Mouse (Mus musculus) lung, embryonic 14.5 days (tissue): ENCODE data around the gene Dvl2. TPM values are rescaled to one million over a fixed set of nuclear protein-coding genes. Genes with fewer than 3 reads are reported as not detected.

Source experiments
- ATAC-seq: fragments of 200-750 bp; cut with Nextera tagmentation; 2 replicates; pipeline ENCODE4 v1.8.0; 2017; ENCODE audit warnings: mild to moderate bottlenecking, moderate TSS enrichment, moderate library complexity; ENCODE audit not compliant: insufficient read depth
- DNase-seq: peaks from one replicate; pipeline ENCODE4 v3.0.0-alpha.2; 2015
- H3K27ac ChIP-seq: fragments of 300-500 bp; sonication (generic); 2 replicates; pipeline ENCODE4 v1.5.1; 2014; ENCODE audit warnings: low read depth, mild to moderate bottlenecking, moderate library complexity
- H3K27me3 ChIP-seq: fragments of 300-500 bp; sonication (generic); 2 replicates; pipeline ENCODE4 v1.6.1; 2014; ENCODE audit warnings: low read length, control low read depth; ENCODE audit not compliant: insufficient read depth
- H3K36me3 ChIP-seq: fragments of 300-500 bp; sonication (generic); 2 replicates; pipeline ENCODE4 v1.6.1; 2014; ENCODE audit warnings: control low read depth; ENCODE audit not compliant: insufficient read depth
- H3K4me1 ChIP-seq: fragments of 300-500 bp; sonication (generic); 2 replicates; pipeline ENCODE4 v1.6.1; 2014; ENCODE audit warnings: antibody characterized with exemption, control low read depth; ENCODE audit not compliant: insufficient read depth
- H3K4me2 ChIP-seq: fragments of 300-500 bp; sonication (generic); 2 replicates; pipeline ENCODE4 v1.6.1; 2014; ENCODE audit warnings: mild to moderate bottlenecking
- H3K4me3 ChIP-seq: fragments of 300-500 bp; sonication (generic); 2 replicates; pipeline ENCODE4 v1.5.1; 2014; ENCODE audit warnings: low read depth, low read length
- H3K9ac ChIP-seq: fragments of 300-500 bp; sonication (generic); 2 replicates; pipeline ENCODE4 v1.6.1; 2014
- H3K9me3 ChIP-seq: fragments of 300-500 bp; sonication (generic); 2 replicates; pipeline ENCODE4 v1.6.1; 2016; ENCODE audit warnings: low read depth, low read length, control low read depth
- CTCF ChIP-seq: IDR thresholded peaks from 2 replicates; pipeline ENCODE4 v1.5.1; 2016; ENCODE audit warnings: antibody characterized with exemption, low read depth
- WGBS: fragments of 180-500 bp; shearing (Covaris S2); extraction: QIAGEN DNeasy Blood & Tissue Kit; methylation state at CpG from one replicate; pipeline ENCODE4 v1.1.7; 2014; 5-methylcytosine and 5-hydroxymethylcytosine counted together
- polyA plus RNA-seq: library from polyadenylated mRNA; unstranded; fragments of >200 nt; fragmentation: Nextera tagmentation; extraction: Ambion mirVana; gene quantifications from 2 replicates; pipeline ENCODE4 v1.2.1, GENCODE M21; 2014

Dvl2 gene
- polyA plus RNA-seq, 1 experiment from 2014 or later: 40.8 TPM

DNA sequence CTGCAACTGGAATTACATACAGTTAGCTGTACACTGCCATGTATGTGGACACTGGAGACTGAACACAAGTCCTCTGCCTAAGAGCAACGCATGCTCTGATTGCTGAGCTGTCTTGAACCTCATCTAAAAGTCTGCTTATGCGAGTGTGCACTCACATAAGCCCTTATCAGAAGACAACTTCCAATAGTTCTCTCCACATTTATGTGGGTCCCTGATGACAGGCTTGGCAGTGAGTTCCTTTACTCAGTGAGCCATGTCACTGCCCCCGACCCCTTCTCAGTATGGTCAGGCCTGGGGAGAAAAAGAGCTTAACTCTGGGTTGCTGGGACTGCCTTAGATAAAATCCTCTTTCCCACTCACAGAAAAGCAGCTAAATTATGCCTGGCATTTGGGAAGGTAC, 16.3 kb downstream of the Dvl2 start, which contains the start of gene Dlg4:
TSS of gene Dlg4 (plus strand) at position 274 of the 400 bp plus-strand sequence.
- 69% methylated on average over 3 of the region's 3 CpGs for WGBS
- H3K36me3 ChIP-seq: peaks cover 25% of the 10 kb centered on the region
- no peak for TF ChIP-seq CTCF
- H3K4me1 ChIP-seq: peaks cover 14% of the 10 kb centered on the region
- H3K4me2 ChIP-seq: peak within 1 kb of the TSS; percentile 93
- peak within 1 kb of the TSS; percentile 38; the same call in 1 of the 2 replicates for H3K27ac ChIP-seq
- no peaks in the 10 kb centered on the region for H3K9me3 ChIP-seq
- DNase-seq: no peak
- ATAC-seq: no peak
- H3K9ac ChIP-seq: peak within 1 kb of the TSS; percentile 80
- H3K27me3 ChIP-seq: no peaks in the 10 kb centered on the region
- H3K4me3 ChIP-seq: peak within 1 kb of the TSS; percentile 66; the same call in 1 of the 2 replicates

DNA sequence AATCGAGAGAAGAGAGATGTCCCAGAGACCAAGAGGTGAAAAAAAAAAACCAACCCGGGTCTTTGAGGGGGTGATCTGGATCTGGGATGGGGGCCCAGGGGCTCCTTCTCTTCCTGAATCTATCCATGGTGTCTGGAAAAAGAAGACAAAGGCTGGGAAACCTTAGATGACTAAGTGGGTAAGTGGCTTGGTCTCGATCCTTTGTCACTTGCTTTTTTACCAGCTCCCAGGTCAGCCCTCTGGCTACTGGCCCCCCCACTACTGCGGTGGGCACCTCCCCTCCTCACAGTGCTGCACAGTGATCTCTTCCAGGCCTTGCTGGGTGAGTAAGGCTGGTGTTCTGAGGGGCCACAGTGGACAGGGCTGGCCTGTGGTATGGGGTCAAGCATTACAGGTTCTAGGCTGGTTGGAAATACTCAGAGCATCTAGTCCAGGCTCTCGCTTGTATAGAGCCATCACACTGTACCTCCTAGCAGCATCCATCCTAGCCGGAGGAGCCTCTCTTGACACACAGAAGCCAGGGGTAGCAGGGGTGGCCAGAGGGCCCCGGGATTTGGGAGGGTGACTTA, 16.9 kb downstream of the Dvl2 start:
- peaks cover 19% of the 10 kb centered on the region for H3K36me3 ChIP-seq

DNA sequence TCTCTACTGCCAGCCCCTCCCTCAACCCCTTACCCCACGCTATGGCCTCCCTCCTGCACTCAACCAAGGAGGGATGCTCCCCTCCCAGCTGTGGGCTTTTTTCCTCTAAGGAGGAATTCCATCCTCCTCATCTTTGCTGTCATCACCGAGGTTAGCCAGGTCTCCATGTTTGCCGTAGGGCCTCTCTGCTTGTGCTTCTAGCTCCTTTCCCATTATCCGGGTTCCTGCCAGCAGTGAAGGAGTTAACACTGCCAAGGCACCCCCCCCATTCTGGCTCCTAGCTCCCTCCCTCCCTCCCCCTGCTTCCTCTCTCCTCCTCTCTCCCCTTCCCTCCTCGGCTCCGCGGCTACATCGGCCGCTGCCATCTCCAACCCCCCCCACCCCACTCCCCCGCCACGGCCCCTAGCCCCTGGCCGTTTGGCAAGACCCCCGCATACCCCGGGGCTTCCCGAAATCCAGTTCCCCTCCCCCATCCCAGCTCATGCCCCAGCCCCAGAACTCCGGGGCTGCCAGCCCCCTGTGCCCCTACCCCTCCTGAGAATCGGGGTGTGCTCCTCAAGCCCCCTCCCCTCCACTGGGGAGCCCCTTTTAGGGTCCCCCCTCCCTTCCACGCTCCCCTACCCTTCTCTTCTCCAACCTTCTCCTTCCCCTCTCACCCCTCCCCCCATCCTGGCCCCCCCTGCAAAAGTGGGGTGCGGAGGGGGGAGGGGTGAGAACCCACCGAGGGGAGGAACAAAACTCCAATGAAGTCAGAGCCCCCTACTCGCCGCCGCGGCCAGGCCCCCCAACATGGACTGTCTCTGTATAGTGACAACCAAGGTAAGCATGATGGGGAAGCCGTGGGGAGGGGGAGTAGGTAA, 18.0 kb downstream of the Dvl2 start:
- Histone ChIP-seq H3K4me2 (peak overlapping the region; percentile 93), H3K27ac (peak overlapping the region; percentile 88), H3K4me1 (peaks cover 16% of the 10 kb centered on the region), H3K9ac (peak overlapping the region; percentile 80), H3K27me3 (no peaks in the 10 kb centered on the region), H3K4me3 (peak overlapping the region; percentile 66), H3K36me3 (peaks cover 8% of the 10 kb centered on the region; the same call in 1 of the 2 replicates), H3K9me3 (no peaks in the 10 kb centered on the region)
- WGBS: 1% methylated on average over 24 of the region's 25 CpGs
- ATAC-seq (no peak), DNase-seq (peak; percentile 86)
- no peak for TF ChIP-seq CTCF

More for the DNA sequence above, 16.9 kb downstream of the Dvl2 start:
- no peaks in the 10 kb centered on the region for H3K9me3 ChIP-seq
- H3K4me2 ChIP-seq: peak overlapping the region; percentile 93
- H3K4me1 ChIP-seq: peaks cover 14% of the 10 kb centered on the region
- no peaks in the 10 kb centered on the region for H3K27me3 ChIP-seq
- ATAC-seq: no peak
- no peak for TF ChIP-seq CTCF
- DNase-seq: no peak
- peak overlapping the region; percentile 38; the same call in 1 of the 2 replicates for H3K27ac ChIP-seq
- 38% methylated on average over 7 of the region's 7 CpGs for WGBS
- no peak overlapping the region for H3K4me3 ChIP-seq
- peak overlapping the region; percentile 80; the same call in 1 of the 2 replicates for H3K9ac ChIP-seq

DNA sequence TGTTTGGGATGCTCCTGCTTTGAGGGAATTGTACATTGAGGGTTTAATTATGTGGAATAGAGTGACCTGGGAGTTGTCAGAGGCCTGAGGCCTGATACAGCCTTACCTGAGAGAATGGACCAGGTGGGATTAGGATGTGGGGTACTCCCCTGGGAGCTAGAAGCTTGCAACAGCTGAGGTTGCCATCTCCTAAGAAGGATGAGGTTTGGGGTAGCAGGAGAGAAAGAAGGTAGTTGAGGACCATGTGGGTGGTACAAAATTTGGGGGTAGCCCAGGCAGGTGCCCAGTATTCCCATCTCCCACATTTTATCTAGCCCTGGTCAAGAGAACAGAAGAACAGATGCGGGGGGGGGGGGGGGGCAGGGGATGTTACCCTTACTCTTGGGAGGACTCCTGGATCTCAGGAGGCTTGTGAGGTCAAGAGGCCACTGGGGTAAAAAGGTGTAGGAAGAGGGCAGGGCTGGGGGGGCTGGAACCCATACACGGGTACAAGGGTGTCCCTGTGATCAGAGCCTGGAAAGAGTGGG, 19.2 kb downstream of the Dvl2 start:
- Histone ChIP-seq H3K27ac (peak overlapping the region; percentile 68), H3K4me2 (peak overlapping the region; percentile 93), H3K4me3 (peak overlapping the region; percentile 66), H3K36me3 (no peaks in the 10 kb centered on the region), H3K9ac (peak overlapping the region; percentile 80; the same call in 1 of the 2 replicates), H3K4me1 (peaks cover 23% of the 10 kb centered on the region), H3K27me3 (no peaks in the 10 kb centered on the region), H3K9me3 (no peaks in the 10 kb centered on the region)
- ATAC-seq: no peak
- TF ChIP-seq CTCF: no peak
- 0% methylated on average over 1 of the region's 2 CpGs for WGBS
- DNase-seq: no peak

DNA sequence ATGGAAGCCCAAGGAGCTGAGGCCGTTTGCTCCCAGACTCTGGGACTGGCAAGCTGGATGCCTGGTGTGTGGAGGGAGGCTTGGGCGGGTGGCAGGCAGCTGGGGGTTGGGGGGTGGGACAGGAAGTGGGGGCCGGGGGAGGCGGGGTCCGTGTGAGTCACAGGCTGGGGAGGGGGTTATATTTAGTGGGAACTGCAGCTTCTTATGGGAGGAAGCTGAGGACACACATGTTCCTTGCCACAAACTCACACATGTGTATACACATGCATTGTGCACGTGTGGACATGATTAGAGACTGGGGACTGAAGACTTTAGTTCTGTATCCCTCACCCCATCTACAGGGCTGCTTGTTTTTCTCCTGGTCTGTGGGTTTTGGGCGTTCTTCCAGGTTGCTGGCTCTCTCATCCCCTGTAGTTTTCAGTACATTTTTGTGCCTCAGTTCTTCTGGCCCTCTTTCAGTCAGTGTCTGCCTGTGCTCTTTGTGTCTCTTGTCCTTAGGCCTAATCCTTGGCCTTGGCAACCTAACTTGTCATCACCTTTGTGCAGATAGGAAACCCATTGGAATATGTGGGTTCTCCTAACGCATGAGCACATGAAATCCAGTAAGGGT, 19.7 kb downstream of the Dvl2 start:
- H3K9ac ChIP-seq: peak overlapping the region; percentile 29; the same call in 1 of the 2 replicates
- 13% methylated on average over 8 of the region's 8 CpGs for WGBS

DNA sequence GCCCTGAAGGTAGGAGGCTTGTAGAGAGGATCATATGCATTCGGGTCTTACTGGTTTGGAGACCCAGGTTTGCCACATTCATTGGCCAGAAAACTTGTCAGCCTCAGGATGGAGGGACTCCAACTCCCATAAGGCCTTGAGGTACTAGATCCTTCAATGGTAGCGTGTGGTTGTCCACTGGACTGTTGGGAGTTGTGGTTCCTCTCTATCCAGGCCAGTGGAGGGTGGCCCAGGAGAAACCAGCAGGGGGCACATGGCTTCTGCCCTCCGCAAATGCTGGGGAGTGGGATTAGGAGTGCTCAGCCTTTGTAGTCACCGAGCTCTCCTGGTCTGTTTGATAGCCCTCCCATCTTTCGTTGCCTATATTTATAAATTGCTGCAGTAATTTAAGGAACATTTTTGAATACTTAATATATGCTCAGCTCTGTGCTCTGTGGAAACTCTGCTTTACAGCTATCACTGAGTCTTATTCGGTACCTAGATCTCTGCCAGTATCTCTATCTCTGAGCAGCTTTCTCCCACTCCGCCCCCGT, 20.4 kb downstream of the Dvl2 start:
- peaks cover 24% of the 10 kb centered on the region for H3K4me1 ChIP-seq
- H3K4me3 ChIP-seq: peak overlapping the region; percentile 66
- no peaks in the 10 kb centered on the region for H3K27me3 ChIP-seq
- DNase-seq: peak; percentile 89
- no peak overlapping the region for H3K9ac ChIP-seq
- H3K9me3 ChIP-seq: no peaks in the 10 kb centered on the region
- peak; percentile 72 for TF ChIP-seq CTCF
- H3K4me2 ChIP-seq: peak overlapping the region; percentile 93
- under 1% methylated on average over 8 of the region's 8 CpGs for WGBS
- H3K27ac ChIP-seq: peak overlapping the region; percentile 68; the same call in 1 of the 2 replicates
- peak; percentile 86 for ATAC-seq
- H3K36me3 ChIP-seq: no peaks in the 10 kb centered on the region

More for the DNA sequence above, 19.7 kb downstream of the Dvl2 start:
- Histone ChIP-seq H3K9me3 (no peaks in the 10 kb centered on the region), H3K4me1 (peaks cover 23% of the 10 kb centered on the region), H3K4me2 (peak overlapping the region; percentile 93), H3K36me3 (no peaks in the 10 kb centered on the region), H3K27me3 (no peaks in the 10 kb centered on the region), H3K27ac (peak overlapping the region; percentile 68), H3K4me3 (peak overlapping the region; percentile 66)
- DNase-seq (peak; percentile 28), ATAC-seq (no peak)
- TF ChIP-seq CTCF: no peak
